Mouse (Mus musculus) splenic B cell, adult 2 months (primary cell): ENCODE data around the gene Foxr1.

Source experiments
- DNase-seq: peaks from one replicate; pipeline ENCODE4 v3.0.0-alpha.2; 2011; ENCODE audit warnings: low read depth, low spot score
- H3K27me3 ChIP-seq: 2 replicates; pipeline ENCODE4 v1.6.1; 2012; ENCODE audit warnings: mild to moderate bottlenecking, low read length, moderate library complexity, mixed read lengths; ENCODE audit not compliant: control insufficient read depth, poor library complexity, insufficient read depth, severe bottlenecking
- H3K36me3 ChIP-seq: 2 replicates; pipeline ENCODE4 v1.6.1; 2012; ENCODE audit warnings: mild to moderate bottlenecking, low read length, moderate library complexity, mixed read lengths; ENCODE audit not compliant: control insufficient read depth, poor library complexity, insufficient read depth, severe bottlenecking

Gene Foxr1

GRCm38 (mm10) chr9:44440961-44441360 lies at the start of gene Foxr1:
Gene Foxr1 (minus strand): TSS chr9:44441136.
- H3K36me3 ChIP-seq: no peaks in the 10 kb centered on the region
- H3K27me3 ChIP-seq: no peaks in the 10 kb centered on the region
- DNase-seq: no peak

- Histone ChIP-seq H3K36me3 (no peaks in the 10 kb centered on the region), H3K27me3 (no peaks in the 10 kb centered on the region)
- no peak for DNase-seq
Observed at GRCm38 (mm10) chr9:44490086-44490967, 49.4 kb upstream of the Foxr1 start.

- Histone ChIP-seq H3K27me3 (no peaks in the 10 kb centered on the region), H3K36me3 (no peaks in the 10 kb centered on the region)
- no peak for DNase-seq
Observed at GRCm38 (mm10) chr9:44489651-44490085, 48.7 kb upstream of the Foxr1 start.

GRCm38 (mm10) chr9:44488855-44489381 lies 48.0 kb upstream of the Foxr1 start:
- Histone ChIP-seq H3K36me3 (no peaks in the 10 kb centered on the region), H3K27me3 (no peaks in the 10 kb centered on the region)
- no peak for DNase-seq

DNA sequence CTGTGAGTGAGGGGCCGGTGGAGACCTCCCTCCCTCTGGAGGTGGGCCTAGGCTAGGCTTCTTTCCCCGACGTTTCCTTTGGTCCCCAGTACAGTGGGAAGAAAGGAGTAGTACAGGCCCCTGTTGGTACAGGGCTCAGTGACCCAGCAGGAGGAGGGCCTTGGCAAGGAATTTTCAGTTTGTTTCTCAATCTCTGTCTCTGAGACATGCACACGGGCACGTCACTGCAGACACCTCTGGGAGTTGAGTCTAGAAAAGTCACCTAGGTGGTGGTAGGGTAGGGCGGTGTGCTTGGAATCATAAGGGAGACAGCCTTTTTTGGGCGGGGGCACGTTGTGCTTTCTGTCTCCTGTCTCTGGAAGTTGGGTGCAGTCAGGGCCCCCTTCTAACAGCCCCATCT lies 47.5 kb upstream of the Foxr1 start:
- Histone ChIP-seq H3K27me3 (no peaks in the 10 kb centered on the region), H3K36me3 (no peaks in the 10 kb centered on the region)
- no peak for DNase-seq

GRCm38 (mm10) chr9:44487441-44487840 lies 46.5 kb upstream of the Foxr1 start:
- Histone ChIP-seq H3K36me3 (no peaks in the 10 kb centered on the region), H3K27me3 (no peaks in the 10 kb centered on the region)
- DNase-seq: no peak

DNA sequence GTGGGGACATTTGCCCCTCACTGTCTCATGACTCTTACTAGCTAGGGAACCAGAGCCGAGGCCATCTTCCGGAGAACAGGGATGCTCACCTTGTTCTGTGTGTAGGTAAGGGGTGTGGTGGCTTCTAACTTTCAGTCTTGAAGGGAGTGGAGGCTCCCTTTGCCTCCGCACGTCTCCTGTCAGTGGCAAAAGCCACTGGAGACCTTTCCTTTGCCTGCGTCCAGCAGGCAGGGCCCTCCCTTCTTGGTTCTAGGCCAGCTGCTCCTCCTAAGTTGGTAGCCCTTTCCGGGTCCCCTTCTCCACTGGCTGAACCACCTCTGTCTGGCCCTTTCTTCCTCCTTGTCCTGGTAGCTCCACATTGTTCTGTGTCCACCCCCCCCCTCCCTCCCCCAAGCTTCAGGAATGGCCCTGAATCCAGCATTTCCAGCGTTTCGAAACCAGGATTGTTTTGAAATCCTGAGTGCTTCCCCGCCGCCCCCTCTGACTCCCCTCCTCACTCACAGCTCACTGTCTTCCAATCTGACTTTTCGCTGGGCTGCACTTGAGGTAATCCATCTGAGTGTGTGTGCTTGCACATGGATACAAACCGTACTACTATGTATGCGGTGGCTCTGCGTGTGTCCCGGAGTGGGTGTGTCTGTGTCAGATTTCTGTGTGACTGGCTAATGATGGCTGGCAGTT lies 45.9 kb upstream of the Foxr1 start:
- no peaks in the 10 kb centered on the region for H3K36me3 ChIP-seq
- no peak for DNase-seq
- H3K27me3 ChIP-seq: no peaks in the 10 kb centered on the region

GRCm38 (mm10) chr9:44486335-44486734 lies 45.4 kb upstream of the Foxr1 start:
- no peaks in the 10 kb centered on the region for H3K27me3 ChIP-seq
- DNase-seq: no peak
- no peaks in the 10 kb centered on the region for H3K36me3 ChIP-seq

DNA sequence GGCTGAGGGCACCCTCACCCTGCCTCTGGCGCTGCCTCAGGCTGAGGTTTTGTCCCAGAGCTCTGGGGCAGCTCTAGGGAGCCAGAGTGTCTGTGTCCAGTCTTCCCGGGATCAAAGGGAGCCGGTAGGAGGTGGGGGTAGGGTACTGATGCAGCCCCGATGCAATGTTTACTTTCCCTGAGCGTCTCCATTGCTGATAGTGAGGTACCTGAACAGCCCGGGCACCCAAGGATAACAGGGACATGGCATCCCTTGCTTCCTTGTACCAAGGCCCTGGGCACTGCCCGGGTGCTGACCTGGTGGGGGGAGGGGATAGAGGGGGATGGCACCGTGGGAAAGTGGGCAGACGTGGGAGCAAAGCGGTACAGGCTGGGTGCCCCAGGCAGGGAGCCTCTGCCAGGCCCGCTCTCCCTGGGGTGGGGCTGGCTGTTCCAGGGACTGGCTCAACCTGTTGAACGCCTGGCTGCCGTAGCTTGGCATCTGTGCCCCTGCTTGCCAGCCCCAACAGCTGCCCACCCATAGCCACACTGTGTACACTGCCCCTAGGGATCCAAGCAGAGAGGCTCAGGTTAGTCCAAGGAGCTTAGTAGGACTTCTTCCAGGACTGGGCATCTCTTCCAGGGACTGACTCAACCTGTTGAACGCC lies 44.7 kb upstream of the Foxr1 start:
- H3K27me3 ChIP-seq: no peaks in the 10 kb centered on the region
- no peaks in the 10 kb centered on the region for H3K36me3 ChIP-seq
- DNase-seq: no peak

DNA sequence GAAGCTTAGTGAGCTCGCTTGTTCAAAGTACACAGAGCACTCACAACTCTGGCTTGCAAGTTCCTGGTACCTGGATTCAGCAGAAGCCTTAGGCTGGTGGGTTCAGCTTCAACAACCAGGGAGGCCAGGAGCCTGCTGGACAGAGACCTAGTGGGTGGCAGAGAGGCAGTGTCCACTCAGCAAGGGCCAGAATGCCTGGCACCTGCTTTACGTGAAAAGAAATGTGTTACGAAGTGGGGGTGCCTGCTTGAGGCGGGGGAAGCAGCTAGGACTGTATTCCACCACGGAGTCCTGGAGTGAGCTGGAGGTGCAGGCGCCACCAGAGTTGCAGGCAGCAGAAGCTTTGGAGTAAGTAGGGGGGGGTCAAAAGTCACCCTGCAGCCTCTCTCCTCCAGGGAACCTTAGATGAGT lies 44.2 kb upstream of the Foxr1 start:
- no peak for DNase-seq
- H3K27me3 ChIP-seq: no peaks in the 10 kb centered on the region
- no peaks in the 10 kb centered on the region for H3K36me3 ChIP-seq

GRCm38 (mm10) chr9:44484311-44485104 lies 43.6 kb upstream of the Foxr1 start:
- Histone ChIP-seq H3K27me3 (no peaks in the 10 kb centered on the region), H3K36me3 (no peaks in the 10 kb centered on the region)
- no peak for DNase-seq

- peak; percentile 47 for DNase-seq
- H3K36me3 ChIP-seq: no peaks in the 10 kb centered on the region
Observed at GRCm38 (mm10) chr9:44483510-44484044, 42.6 kb upstream of the Foxr1 start.

DNA sequence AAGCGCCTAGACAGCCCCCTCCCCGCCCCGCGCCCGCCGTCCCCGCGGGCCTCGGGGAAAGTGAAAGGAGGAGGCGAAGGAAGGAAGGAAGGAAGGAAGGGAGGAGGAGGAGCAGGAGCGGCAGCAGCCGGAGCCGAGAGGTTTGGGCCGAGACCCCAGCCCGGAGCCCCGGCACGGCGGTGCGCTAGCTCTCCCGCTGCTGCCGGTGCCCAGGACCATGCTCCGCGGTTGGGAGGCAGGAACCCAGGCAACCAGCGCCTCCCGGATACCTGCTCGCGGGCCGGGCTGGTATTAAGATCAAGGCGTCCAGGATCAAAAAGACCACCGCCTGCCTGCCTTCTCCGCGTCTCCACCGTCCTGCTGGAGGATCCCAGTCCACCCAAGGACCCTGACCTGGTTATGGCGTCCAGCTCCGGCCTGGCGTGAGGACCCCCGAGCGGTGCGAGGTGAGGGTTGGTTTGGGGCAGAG lies 42.1 kb upstream of the Foxr1 start:
- no peaks in the 10 kb centered on the region for H3K36me3 ChIP-seq
- no peaks in the 10 kb centered on the region for H3K27me3 ChIP-seq
- DNase-seq: no peak

More at GRCm38 (mm10) chr9:44483510-44484044, 42.6 kb upstream of the Foxr1 start:
- H3K27me3 ChIP-seq: no peaks in the 10 kb centered on the region

GRCm38 (mm10) chr9:44482552-44482951 lies 41.6 kb upstream of the Foxr1 start, which contains the start of gene Bcl9l:
Gene Bcl9l (plus strand): TSS chr9:44482825.
- H3K36me3 ChIP-seq: no peaks in the 10 kb centered on the region
- DNase-seq: peak; percentile 83

More at GRCm38 (mm10) chr9:44482552-44482951, 41.6 kb upstream of the Foxr1 start, which contains the start of gene Bcl9l:
- no peaks in the 10 kb centered on the region for H3K27me3 ChIP-seq
